Mouse (Mus musculus) limb, embryonic 10.5 days (tissue): ENCODE measurements around the gene Rabep1. TPM values are rescaled to one million over a fixed set of nuclear protein-coding genes. Genes with fewer than 3 reads are reported as not detected.
"Not testable (repeated sequence)": the region's sequence is repeated elsewhere in the genome, so short reads cannot be mapped to it uniquely, and the experiment has no call there.

Experiments
- DNase-seq: peaks from one replicate; pipeline ENCODE4 v3.0.0-alpha.2; 2017; ENCODE audit warnings: low spot score
- H3K27ac ChIP-seq: fragments of 300-500 bp; sonication (generic); 2 replicates; pipeline ENCODE4 v1.5.1; 2016; ENCODE audit warnings: mild to moderate bottlenecking
- H3K27me3 ChIP-seq: fragments of 300-500 bp; sonication (generic); 2 replicates; pipeline ENCODE4 v1.6.1; 2016; ENCODE audit warnings: low read depth, mild to moderate bottlenecking; ENCODE audit not compliant: poor library complexity, severe bottlenecking
- H3K36me3 ChIP-seq: fragments of 300-500 bp; sonication (generic); 2 replicates; pipeline ENCODE4 v1.6.1; 2016; ENCODE audit warnings: mild to moderate bottlenecking, moderate library complexity
- H3K4me1 ChIP-seq: fragments of 300-500 bp; sonication (generic); 2 replicates; pipeline ENCODE4 v1.6.1; 2016
- H3K4me3 ChIP-seq: fragments of 300-500 bp; sonication (generic); 2 replicates; pipeline ENCODE4 v1.5.1; 2016; ENCODE audit warnings: mild to moderate bottlenecking, moderate library complexity
- H3K9me3 ChIP-seq: fragments of 300-500 bp; sonication (generic); replicated peaks from 2 replicates; pipeline ENCODE4 v1.6.1; 2016; ENCODE audit warnings: mild to moderate bottlenecking
- WGBS: fragments of 180-500 bp; shearing (Covaris S2); methylation state at CpG from one replicate; pipeline ENCODE4 v1.1.7; 2016; 5-methylcytosine and 5-hydroxymethylcytosine counted together
- polyA plus RNA-seq: library from polyadenylated mRNA; unstranded; fragments of >200 nt; fragmentation: Nextera tagmentation; extraction: Ambion mirVana; gene quantifications from 2 replicates; pipeline ENCODE4 v1.2.1, GENCODE M21; 2016

Rabep1 gene
- polyA plus RNA-seq, 1 experiment from 2014 or later = 33.1 TPM

- Histone ChIP-seq H3K4me1 (no peaks in the 10 kb centered on the region), H3K36me3 (peaks cover 4% of the 10 kb centered on the region), H3K4me3 (no peak overlapping the region), H3K27ac (no peak overlapping the region), H3K9me3 (no peaks in the 10 kb centered on the region), H3K27me3 (no peaks in the 10 kb centered on the region)
- WGBS = 89% methylated on average over 1 of the region's 1 CpGs
- DNase-seq = no peak
Measured at GRCm38 (mm10) chr11:70873846-70874613, 29.5 kb downstream of the Rabep1 start.

DNA sequence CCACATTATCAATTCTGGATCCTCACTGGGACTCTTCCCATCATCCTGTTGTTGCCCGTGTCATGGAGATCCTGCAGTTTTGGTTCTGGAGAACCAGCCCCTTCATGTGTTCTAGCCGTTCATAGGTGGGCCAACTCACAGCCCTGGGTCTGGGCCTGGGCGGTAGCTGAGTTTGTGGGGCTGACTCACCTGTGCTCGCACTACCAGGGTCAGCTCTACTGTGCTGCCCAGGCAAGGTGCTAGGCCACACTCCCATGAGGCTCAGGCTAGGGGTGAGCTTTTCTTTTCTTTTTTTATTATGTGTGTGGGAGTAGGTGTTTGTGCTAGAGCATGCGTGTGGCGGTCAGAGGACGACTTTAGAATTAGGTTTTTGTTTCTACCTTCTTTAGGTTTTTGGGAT lies 33.1 kb downstream of the Rabep1 start:
- no peak for DNase-seq
- Histone ChIP-seq H3K4me1 (no peaks in the 10 kb centered on the region), H3K36me3 (peaks cover 14% of the 10 kb centered on the region), H3K9me3 (no peaks in the 10 kb centered on the region), H3K27ac (no peak overlapping the region), H3K4me3 (no peak overlapping the region), H3K27me3 (no peaks in the 10 kb centered on the region)
- 95% methylated on average over 7 of the region's 7 CpGs for WGBS

DNA sequence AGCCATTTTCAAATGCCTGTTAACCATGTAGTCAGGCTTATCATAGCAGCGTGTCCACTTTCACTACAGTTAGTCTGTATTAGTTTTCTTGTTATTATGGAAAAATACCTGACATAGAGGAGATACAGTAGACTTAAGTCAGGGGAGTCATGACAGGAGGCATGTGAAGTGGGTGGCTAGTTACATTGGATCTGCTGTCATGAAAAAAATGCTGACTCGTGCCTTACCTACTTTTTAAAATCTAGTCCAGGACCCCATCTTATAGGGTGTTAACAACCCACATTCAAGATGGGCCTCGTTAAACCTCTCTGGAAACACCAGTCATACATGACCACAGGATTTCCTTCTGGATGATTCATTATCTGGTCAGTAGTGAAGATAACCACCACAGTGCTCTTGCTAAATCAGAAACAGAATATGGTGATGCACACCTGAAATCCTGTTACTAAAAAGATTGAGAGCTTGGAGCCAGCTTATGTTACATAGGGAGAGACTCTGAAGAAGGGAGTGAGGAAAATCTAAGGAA lies 38.4 kb downstream of the Rabep1 start:
- no peaks in the 10 kb centered on the region for H3K4me1 ChIP-seq
- peaks cover 42% of the 10 kb centered on the region for H3K36me3 ChIP-seq
- H3K27me3 ChIP-seq = no peaks in the 10 kb centered on the region
- DNase-seq = no peak
- H3K9me3 ChIP-seq = no peaks in the 10 kb centered on the region
- no peak overlapping the region for H3K27ac ChIP-seq
- 96% methylated on average over 3 of the region's 3 CpGs for WGBS
- no peak overlapping the region for H3K4me3 ChIP-seq

DNA sequence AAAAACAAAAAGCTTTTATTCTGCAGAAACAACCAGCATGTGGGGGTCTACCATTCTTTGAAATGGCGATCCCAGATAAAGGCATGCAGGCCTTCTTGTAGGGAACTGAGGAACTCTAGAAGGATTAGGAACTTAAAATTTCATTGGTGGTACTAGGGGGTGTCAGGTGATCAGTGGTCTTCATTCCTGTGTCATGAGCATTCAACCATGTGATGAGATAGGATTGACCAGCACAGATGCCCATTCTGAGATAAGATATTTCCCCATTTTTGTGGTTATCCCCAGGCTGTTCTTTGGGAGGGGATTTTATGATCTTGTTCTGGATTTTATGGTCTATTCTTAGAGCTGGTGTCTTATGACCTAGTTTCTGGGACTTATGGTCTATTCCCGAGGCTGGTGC lies 46.1 kb downstream of the Rabep1 start:
- no peaks in the 10 kb centered on the region for H3K4me1 ChIP-seq
- 85% methylated on average over 2 of the region's 2 CpGs for WGBS
- DNase-seq = no peak
- peaks cover 74% of the 10 kb centered on the region for H3K36me3 ChIP-seq
- H3K4me3 ChIP-seq = no peak overlapping the region
- no peaks in the 10 kb centered on the region for H3K27me3 ChIP-seq
- no peak overlapping the region for H3K27ac ChIP-seq
- no peaks in the 10 kb centered on the region for H3K9me3 ChIP-seq

DNA sequence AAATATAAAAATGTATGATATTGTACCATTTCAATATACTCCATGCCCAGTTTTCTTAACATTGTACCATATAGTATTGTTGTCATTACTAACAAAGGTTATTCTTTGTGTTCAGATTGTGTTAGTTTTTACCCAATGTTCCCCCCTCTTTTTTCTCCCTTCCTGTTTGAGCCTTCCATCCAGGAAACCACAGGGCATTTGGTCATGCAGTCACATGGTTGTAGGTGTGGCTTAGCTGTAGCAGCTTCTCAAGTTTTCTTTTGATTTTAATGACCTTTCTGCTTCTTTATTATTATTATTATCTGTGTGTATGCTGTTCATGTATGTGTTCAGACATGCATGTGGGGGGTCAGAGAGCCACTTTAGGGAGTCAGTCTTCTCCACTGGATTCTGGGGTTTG lies 47.0 kb downstream of the Rabep1 start:
- no peaks in the 10 kb centered on the region for H3K4me1 ChIP-seq
- DNase-seq = no peak
- H3K4me3 ChIP-seq = no peak overlapping the region
- no peaks in the 10 kb centered on the region for H3K9me3 ChIP-seq
- peaks cover 77% of the 10 kb centered on the region for H3K36me3 ChIP-seq
- no peak overlapping the region for H3K27ac ChIP-seq
- H3K27me3 ChIP-seq = no peaks in the 10 kb centered on the region

DNA sequence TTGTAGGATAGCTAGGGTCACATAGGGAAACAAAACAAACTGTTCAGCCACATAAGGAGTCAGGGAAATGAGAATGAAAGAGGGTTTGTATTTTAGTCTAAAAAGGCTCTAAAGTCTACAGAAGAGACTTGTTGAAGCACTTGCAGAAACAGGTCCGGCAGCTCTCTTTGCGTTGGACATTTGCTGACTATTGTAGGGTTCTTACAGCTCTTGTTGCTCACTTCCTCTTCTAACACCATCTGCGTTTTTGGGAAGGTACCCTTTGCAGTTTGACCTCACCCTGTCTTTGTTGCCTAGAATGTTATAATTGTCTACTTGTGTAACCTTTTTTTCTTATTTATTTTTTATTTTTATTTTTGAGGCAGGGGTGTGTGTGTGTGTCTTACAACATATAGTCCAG lies 53.1 kb downstream of the Rabep1 start:
- no peak for DNase-seq
- no peak overlapping the region for H3K27ac ChIP-seq
- WGBS = 90% methylated on average over 3 of the region's 3 CpGs
- H3K9me3 ChIP-seq = no peaks in the 10 kb centered on the region
- no peaks in the 10 kb centered on the region for H3K27me3 ChIP-seq
- H3K4me3 ChIP-seq = no peak overlapping the region
- no peaks in the 10 kb centered on the region for H3K4me1 ChIP-seq
- H3K36me3 ChIP-seq = peaks cover 57% of the 10 kb centered on the region

DNA sequence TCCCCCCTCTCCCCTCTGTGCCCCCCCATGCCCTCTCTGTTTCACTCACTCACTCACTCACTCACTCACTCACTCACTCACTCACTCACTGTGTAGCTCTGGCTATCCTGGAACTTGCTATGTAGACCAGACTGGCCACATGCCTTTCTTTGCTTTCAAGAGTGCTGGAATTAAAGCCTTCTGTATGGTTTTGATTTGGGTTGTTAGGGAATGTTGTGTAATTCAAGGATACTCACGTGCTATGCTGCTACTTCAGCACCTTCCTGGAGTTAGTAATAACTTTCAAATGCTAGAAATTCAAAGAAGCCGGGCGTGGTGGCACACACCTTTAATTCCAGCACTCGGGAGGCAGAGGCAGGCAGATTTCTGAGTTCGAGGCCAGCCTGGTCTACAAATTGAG lies 53.6 kb downstream of the Rabep1 start:
- H3K36me3 ChIP-seq = peaks cover 56% of the 10 kb centered on the region
- H3K4me3 ChIP-seq, H3K9me3 ChIP-seq, DNase-seq, H3K27me3 ChIP-seq, H3K27ac ChIP-seq, H3K4me1 ChIP-seq: not testable (repeated sequence)
- WGBS = 94% methylated on average over 5 of the region's 5 CpGs

DNA sequence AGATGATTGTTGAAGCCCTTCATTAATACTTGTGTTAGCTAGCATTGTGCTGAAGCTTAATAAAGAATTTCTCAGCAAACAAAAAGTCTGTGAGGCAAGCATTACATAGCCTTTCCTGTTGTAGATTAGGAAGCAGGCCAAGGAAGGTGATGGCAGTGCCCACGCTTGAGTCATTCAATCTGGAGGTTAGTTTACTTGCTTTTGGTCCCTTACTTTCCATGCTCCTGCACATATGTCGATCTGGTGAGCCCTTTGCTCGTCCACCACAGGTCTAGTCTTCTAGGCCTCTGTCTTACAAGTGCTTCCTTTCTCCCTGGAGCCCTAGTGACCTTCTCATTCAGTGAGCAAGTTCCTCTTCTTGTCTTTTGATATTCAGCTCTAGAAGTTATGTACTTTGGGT lies 62.1 kb downstream of the Rabep1 start:
- WGBS = 90% methylated on average over 3 of the region's 3 CpGs
- H3K4me3 ChIP-seq = no peak overlapping the region
- no peaks in the 10 kb centered on the region for H3K27me3 ChIP-seq
- H3K36me3 ChIP-seq = peaks cover 75% of the 10 kb centered on the region
- no peak for DNase-seq
- H3K9me3 ChIP-seq = no peaks in the 10 kb centered on the region
- H3K27ac ChIP-seq = no peak overlapping the region
- no peaks in the 10 kb centered on the region for H3K4me1 ChIP-seq

GRCm38 (mm10) chr11:70911323-70911722 lies 66.7 kb downstream of the Rabep1 start:
- Histone ChIP-seq H3K4me1 (no peaks in the 10 kb centered on the region), H3K27me3 (no peaks in the 10 kb centered on the region), H3K9me3 (no peaks in the 10 kb centered on the region), H3K4me3 (no peak overlapping the region), H3K36me3 (peaks cover 69% of the 10 kb centered on the region), H3K27ac (no peak overlapping the region)
- WGBS = 95% methylated on average over 3 of the region's 3 CpGs
- no peak for DNase-seq

- Histone ChIP-seq H3K9me3 (no peaks in the 10 kb centered on the region), H3K36me3 (peaks cover 70% of the 10 kb centered on the region), H3K27me3 (no peaks in the 10 kb centered on the region), H3K27ac (no peak overlapping the region), H3K4me1 (no peaks in the 10 kb centered on the region), H3K4me3 (no peak overlapping the region)
- WGBS = 94% methylated on average over 1 of the region's 1 CpGs
- no peak for DNase-seq
Measured at GRCm38 (mm10) chr11:70911920-70912319, 67.3 kb downstream of the Rabep1 start.

GRCm38 (mm10) chr11:70917896-70918295 lies 73.3 kb downstream of the Rabep1 start:
- Histone ChIP-seq H3K36me3 (peaks cover 59% of the 10 kb centered on the region), H3K9me3 (no peaks in the 10 kb centered on the region), H3K27ac (no peak overlapping the region), H3K4me1 (no peaks in the 10 kb centered on the region), H3K4me3 (no peak overlapping the region), H3K27me3 (no peaks in the 10 kb centered on the region)
- no peak for DNase-seq
- WGBS = 92% methylated on average over 2 of the region's 2 CpGs

DNA sequence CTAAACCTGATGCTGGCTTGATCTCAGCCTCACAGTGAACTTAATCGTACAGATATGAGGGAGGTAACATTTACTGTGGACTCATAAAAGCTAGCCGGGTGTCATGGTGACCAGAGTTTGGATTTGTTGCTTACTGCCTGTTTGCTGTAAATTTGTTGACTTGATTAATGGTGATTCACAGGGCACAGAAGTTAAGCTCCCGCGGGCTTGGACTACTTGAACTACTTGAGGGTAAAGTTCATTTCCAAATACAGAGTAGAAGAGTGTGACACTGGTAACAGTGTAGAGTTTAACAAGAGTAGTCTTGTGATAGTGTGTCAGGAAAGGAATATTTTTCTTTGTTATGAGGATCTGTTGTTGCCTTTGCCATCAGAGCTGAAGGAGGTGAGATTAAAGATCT lies 74.9 kb downstream of the Rabep1 start:
- H3K4me3 ChIP-seq = no peak overlapping the region
- no peak for DNase-seq
- no peak overlapping the region for H3K27ac ChIP-seq
- H3K36me3 ChIP-seq = peaks cover 65% of the 10 kb centered on the region
- H3K4me1 ChIP-seq = no peaks in the 10 kb centered on the region
- 92% methylated on average over 4 of the region's 4 CpGs for WGBS
- H3K27me3 ChIP-seq = no peaks in the 10 kb centered on the region
- H3K9me3 ChIP-seq = no peaks in the 10 kb centered on the region

- H3K4me3 ChIP-seq = no peak overlapping the region
- H3K9me3 ChIP-seq = no peaks in the 10 kb centered on the region
- H3K27ac ChIP-seq = no peak overlapping the region
- peaks cover 72% of the 10 kb centered on the region for H3K36me3 ChIP-seq
- H3K27me3 ChIP-seq = no peaks in the 10 kb centered on the region
- no peaks in the 10 kb centered on the region for H3K4me1 ChIP-seq
- DNase-seq = no peak
- 85% methylated on average over 5 of the region's 5 CpGs for WGBS
Measured at GRCm38 (mm10) chr11:70931461-70931860, 86.9 kb downstream of the Rabep1 start.

GRCm38 (mm10) chr11:70935316-70935715 lies 90.7 kb downstream of the Rabep1 start:
- H3K4me1 ChIP-seq = no peaks in the 10 kb centered on the region
- H3K4me3 ChIP-seq = no peak overlapping the region
- H3K9me3 ChIP-seq = no peaks in the 10 kb centered on the region
- no peaks in the 10 kb centered on the region for H3K27me3 ChIP-seq
- H3K36me3 ChIP-seq = peaks cover 81% of the 10 kb centered on the region
- WGBS = 94% methylated on average over 7 of the region's 7 CpGs
- no peak overlapping the region for H3K27ac ChIP-seq
- DNase-seq = no peak
